Mouse (Mus musculus) layer of hippocampus, adult 9-11 months (tissue): ENCODE results near the gene Pla2g5.
A peak's percentile ranks its signal among the peaks of the same experiment; 100 is the strongest.
"Not testable (repeated sequence)": the region's sequence is repeated elsewhere in the genome, so short reads cannot be mapped to it uniquely, and the experiment has no call there.

Experiments
- DNase-seq: peaks from one replicate; pipeline ENCODE4 v3.0.0; 2022

Pla2g5 gene

GRCm38 (mm10) chr4:138863344-138863998, at the start of gene Pla2g5:
Gene Pla2g5, minus strand, starts transcription at chr4:138863482.
- no peak for DNase-seq

GRCm38 (mm10) chr4:138905624-138906337, 42.5 kb upstream of the Pla2g5 start:
- DNase-seq: no peak

- DNase-seq: no peak
These were observed 36.1 kb upstream of the Pla2g5 start for GRCm38 (mm10) chr4:138899361-138899760.

GRCm38 (mm10) chr4:138893789-138894188, 30.5 kb upstream of the Pla2g5 start:
- DNase-seq: not testable (repeated sequence)

GRCm38 (mm10) chr4:138892655-138893054, 29.4 kb upstream of the Pla2g5 start:
- DNase-seq: no peak

GRCm38 (mm10) chr4:138889635-138890034, 26.4 kb upstream of the Pla2g5 start:
- no peak for DNase-seq

- DNase-seq: no peak
These were observed 25.9 kb upstream of the Pla2g5 start for GRCm38 (mm10) chr4:138889165-138889564.

GRCm38 (mm10) chr4:138884261-138884660, 21.0 kb upstream of the Pla2g5 start:
- DNase-seq: peak; percentile 76

- DNase-seq: no peak
These were observed 18.9 kb upstream of the Pla2g5 start for GRCm38 (mm10) chr4:138882179-138882578.

GRCm38 (mm10) chr4:138880811-138881584, 17.7 kb upstream of the Pla2g5 start:
- DNase-seq: no peak

GRCm38 (mm10) chr4:138879808-138880207, 16.5 kb upstream of the Pla2g5 start:
- DNase-seq: no peak

GRCm38 (mm10) chr4:138878783-138879182, 15.5 kb upstream of the Pla2g5 start:
- no peak for DNase-seq

GRCm38 (mm10) chr4:138877731-138878130, 14.4 kb upstream of the Pla2g5 start, which contains the start of gene Pla2g2e:
Gene Pla2g2e, plus strand, starts transcription at chr4:138877942.
- no peak for DNase-seq

GRCm38 (mm10) chr4:138875986-138876385, 12.7 kb upstream of the Pla2g5 start:
- no peak for DNase-seq

GRCm38 (mm10) chr4:138875275-138875674, 12.0 kb upstream of the Pla2g5 start:
- not testable (repeated sequence) for DNase-seq

GRCm38 (mm10) chr4:138873864-138874263, 10.6 kb upstream of the Pla2g5 start, which contains the start of gene Gm13030:
Gene Gm13030, minus strand, starts transcription at chr4:138873964.
- no peak for DNase-seq

- DNase-seq: no peak
These were observed 5.4 kb upstream of the Pla2g5 start for GRCm38 (mm10) chr4:138868666-138869065.

GRCm38 (mm10) chr4:138866413-138866812, 3.1 kb upstream of the Pla2g5 start:
- peak; percentile 52 for DNase-seq

GRCm38 (mm10) chr4:138865991-138866390, 2.7 kb upstream of the Pla2g5 start:
- no peak for DNase-seq

- no peak for DNase-seq
These were observed 1.8 kb upstream of the Pla2g5 start for GRCm38 (mm10) chr4:138865092-138865491.

- DNase-seq: peak; percentile 59
These were observed 3.6 kb downstream of the Pla2g5 start for GRCm38 (mm10) chr4:138859728-138860127.

- no peak for DNase-seq
These were observed 4.0 kb downstream of the Pla2g5 start for GRCm38 (mm10) chr4:138859245-138859644.

GRCm38 (mm10) chr4:138858446-138858845, 4.8 kb downstream of the Pla2g5 start:
- DNase-seq: peak; percentile 42
